Mouse (Mus musculus): ENCODE results near the gene Smc3.

Gene Smc3

DNA sequence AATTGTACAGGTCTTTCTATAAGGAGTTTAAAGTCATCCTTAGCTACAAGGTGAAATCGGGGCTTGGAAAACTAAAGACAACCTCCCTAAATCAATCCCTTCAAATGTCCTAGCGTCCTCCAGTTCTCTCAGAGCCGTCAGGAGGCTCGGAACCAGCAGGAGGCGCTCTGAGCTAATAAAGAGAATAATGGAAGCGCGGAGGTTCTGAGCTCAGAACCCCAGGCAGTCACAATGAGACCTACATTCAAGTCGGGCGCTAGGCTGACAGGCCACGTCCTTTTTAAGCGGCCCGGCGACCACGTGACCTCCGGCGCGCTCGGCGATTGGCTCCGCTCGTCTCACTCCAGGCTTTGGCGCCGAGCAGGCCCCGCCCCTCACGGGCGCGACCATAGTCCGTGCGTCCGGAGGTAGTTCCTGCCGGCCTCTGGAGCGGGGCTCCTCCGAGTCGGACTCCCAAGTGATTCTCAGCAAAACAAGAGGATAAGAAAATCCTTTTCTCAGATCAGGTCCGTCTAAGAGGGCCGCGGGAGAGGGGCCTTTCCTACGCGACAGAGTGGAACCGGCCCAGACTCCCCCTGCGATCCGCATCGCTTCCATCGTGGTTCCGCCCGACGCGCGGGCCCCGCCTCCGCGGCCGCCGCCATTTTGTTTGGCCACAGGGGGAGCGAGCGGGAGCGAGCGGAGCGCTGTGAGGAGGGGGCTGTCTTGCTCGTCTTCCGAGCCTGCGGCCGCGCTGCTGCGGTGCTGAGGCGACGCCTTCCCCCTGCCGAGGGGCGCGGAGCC, at the start of gene Smc3:
Gene Smc3 (plus strand): TSS at position 642 of the 783 bp plus-strand sequence.
- DNase-seq, result peak; percentile 98 to 100

DNA sequence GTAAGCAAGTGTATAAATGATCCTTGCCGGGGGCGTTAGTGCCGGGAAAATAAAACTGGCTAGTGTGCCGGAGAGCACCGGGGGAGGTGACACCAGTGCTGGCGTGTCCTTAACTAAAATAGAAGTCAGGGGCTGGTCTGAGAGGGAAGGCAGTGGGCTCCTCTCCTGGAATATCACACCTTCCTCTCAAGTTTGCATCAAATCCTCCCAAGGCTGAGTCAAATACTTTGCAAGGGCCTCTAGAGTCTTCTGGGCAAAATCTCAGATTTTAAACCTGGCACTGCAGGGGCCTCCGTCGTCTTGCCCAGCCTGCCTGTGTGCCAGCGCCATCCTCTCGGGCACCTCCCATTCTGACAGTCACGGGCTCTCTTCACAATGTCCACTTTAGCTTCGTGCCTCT, 49.2 kb upstream of the Smc3 start:
- DNase-seq, result peak; percentile 34 to 50

DNA sequence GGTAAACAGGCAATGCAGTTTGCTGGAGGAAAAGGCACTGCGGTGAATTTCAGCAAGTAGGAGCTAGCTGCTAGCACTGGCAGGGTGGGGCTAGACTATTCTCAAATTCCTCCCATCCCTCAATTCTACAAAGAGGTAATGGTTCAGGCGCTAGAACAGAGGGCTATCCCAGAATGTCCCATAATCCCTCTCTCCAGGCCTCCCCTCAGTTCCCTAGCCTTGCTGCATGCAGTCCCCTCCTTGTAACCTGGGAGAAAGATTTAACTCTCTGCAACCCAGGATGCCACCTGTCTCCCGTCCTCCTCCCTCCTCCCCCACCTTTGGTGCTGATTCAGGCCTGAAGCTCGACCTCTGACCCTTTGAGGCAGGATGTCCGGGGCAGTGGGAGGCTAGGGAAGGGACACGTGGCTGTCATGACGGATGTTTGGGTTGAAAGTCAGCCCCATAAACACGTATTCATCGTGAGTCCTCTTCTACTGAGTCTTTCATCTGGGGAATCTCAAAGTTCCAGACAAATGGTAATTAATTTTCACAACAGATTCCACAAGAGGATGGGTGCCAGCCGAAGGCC, 47.9 kb upstream of the Smc3 start:
- DNase-seq, result no peak

DNA sequence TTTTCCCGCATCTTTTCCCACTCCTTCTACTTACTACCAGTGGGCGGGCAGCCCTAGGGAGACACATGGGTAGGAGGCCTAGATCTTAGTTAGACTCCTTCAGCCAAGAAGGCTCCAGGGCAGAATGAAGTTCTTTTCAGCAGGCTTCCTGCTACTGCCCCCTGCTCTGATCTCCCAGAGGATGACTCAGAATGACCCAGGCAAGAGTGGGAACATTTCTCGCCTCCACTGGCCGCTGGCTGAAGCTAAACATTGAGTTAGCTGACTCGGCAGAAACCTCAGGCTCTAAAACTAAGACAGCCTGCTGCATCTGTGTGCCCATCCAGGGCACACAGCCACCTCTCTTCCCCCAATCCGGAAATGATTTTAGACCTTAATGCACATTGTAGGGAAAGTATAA, 47.4 kb upstream of the Smc3 start:
- DNase-seq, result no peak

DNA sequence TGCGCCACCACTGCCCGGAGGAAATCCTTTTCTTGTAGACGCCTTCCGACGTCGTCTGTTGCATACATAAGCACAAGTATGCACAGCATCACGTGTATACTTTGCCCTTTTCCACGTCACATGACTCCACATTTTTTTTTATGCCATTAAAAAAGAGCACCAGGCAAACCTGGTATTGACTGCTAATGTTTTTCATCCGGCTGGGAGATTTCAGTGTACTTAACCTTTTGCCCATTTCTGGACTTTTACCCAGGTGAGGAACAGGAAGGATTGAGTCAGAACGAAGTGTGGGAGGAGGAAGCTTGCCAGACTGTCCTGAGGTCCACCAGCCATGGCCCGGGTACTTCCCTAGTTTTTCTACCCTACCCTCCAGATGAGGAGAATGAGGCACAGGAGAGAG, 45.8 kb upstream of the Smc3 start:
- no peak for DNase-seq

DNA sequence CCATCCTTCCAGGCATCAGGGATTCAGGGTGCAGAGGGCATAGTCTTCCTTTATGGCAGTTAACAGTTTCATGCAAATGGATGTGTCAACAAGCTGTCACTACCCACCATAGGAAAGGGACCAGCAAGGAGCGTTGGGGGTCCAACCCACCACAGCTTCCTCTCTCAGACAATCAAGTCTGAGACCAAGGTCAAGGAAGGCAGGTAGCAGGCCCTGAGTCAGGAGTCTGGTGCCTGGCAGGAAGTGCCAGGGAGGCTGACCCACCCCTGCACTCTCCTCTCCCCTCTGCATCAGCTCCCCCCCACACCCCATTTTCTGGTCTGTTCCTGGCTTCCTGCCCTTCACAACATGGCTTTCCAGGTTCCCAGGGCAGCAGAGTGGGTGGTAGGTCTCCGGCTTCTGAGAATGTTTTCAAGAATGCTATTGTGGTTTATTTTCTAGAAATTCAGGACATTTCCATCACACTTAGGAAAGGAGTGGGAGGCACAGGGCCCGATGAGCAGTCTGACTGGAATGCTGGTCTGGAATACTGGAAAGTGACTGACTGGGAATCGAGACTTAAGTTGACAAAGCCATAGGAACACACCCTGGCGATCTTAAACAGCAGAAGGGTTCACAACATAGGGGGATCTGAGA, 45.1 kb upstream of the Smc3 start:
- DNase-seq, result no peak

DNA sequence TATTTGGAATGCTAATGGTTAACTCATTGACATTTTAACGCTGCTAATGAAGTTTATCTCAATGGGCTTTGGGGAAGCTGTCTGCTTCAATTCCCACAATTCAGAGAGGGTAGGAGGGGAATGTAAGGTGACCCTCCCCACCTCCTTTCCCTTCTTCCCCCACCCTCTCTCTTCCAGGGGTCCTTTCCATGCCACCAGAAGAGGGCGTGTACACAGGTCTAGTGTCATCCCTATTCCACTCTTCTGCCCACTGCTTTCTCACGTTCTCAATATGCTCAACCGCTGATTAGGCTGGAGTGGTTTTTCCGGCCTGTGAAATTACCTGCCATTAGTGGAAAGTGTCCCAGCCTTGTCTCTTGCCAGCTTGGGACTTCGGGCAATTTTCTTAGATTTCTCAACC, 43.4 kb upstream of the Smc3 start:
- no peak for DNase-seq

DNA sequence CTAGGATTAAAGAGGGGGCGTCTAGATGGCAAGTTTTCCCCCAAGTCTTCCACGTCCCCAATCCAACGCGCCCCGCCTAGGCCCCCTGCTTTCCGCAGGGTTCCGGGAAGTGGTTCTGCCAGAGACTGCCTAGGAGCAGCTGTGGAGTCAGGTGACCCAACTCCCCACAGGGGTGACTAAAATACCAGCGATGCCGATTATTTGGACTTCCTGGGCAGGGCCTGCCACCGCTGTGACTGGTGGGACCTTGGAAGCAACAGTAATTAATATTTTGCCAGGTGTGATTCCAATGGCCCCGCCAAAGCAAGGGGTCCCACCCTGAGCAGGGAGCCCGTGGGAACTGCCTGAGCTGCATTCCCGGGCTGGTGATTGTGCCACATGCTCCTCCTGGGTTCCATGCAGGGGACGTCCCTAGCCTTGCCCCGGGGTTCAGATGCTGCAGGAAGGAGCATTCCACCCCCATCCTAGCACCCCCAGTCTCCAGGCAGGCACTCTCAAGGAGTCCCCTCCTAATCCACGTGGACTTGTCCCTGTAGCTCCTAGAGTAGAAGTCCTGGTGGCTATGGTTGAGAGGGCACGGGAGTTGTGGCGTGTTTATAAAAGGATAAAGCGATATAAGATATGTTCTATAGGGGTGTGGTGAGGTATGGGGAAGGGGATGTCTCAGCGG, 42.8 kb upstream of the Smc3 start:
- no peak for DNase-seq

DNA sequence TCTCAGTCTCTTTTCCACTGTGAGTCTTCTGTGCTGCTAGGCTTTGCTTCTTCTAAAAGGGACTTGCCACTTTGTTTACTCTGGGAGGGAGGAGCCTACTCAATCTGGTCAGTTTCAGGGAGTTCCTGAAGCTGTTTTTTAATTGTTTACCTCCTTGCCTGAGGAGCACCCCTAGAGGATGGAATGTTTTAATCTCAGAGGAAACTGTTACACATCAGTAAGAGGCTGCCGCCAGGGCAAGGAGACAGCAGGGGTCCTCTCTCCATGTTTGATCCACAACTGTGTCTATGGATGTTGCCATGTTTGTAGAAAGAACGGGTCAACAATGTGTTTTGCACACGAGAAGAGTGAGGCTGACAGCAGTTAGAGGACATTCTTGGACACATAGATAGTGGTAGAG, 39.8 kb upstream of the Smc3 start:
- DNase-seq, result no peak

DNA sequence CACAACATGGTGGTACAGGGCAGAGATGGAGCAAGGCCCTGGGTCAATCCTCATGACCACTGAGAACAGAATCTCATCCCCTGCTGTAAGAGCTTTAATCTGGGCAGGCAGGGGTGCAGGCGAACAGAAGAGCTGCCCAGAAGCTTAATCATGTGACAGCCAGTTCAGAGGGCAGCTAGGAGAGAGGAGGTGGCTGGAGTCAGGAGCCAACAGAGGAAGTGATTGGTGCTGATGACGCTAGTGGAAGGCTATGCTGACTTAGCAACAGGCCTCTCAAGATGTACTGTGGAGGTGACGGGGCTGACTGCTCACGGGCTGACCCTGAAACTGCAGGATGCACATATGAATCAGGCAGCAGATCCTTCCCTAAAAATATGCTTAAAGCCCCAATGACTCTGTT, 36.0 kb upstream of the Smc3 start:
- DNase-seq, result no peak

DNA sequence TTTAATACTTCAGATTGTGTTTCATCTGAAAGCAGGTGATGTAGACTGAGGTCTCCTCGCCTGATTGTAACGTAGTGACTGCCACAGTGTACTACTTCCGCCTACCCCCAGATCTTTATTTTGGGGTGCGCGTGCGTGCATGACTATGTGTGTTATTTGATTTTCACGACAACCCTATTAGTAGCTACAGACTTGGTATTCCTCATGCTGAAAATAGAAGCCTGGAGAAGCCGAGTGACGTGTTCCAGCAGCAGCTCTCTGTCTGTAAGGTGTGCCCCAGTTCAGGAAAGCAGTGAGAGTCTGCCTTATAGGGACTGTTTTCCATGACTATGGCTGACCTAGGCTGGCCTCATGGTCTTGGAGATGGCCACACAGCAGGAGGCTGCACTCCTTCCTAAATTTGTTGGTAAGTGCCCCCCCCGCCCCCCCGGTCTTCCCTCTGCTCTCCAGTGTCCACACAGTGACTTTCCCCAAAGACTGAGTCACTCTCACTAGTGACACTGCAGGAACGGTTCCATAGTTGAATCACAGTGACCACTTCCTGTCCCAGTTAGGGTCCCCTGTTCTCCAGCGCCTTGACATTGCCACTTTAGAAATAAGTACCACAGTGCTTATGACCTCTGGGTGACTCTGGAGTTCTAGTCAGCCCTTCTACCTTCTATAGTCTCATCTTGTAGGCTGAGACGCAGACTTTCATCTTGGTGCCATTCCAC, 34.5 kb upstream of the Smc3 start:
- DNase-seq, result no peak

DNA sequence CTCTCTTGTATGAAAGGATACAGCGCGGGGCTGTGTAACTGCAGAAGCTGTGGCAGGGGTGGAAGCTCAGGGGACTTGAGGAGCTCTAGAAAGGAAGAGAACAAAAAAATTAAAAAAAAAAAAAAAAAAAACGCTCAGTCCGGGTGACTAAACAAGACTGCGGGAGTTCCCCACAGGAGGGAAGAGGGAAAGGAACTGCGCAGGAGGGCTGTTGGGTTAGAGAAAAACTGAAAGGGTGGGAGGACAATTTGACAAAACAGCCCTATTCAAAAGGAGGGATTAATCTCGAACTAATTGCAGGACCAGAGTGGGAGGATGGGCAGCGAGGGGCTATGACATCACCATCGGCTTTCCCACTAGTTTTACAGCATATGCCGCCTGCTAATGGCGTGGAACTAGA, 32.3 kb upstream of the Smc3 start:
- DNase-seq, result no peak

DNA sequence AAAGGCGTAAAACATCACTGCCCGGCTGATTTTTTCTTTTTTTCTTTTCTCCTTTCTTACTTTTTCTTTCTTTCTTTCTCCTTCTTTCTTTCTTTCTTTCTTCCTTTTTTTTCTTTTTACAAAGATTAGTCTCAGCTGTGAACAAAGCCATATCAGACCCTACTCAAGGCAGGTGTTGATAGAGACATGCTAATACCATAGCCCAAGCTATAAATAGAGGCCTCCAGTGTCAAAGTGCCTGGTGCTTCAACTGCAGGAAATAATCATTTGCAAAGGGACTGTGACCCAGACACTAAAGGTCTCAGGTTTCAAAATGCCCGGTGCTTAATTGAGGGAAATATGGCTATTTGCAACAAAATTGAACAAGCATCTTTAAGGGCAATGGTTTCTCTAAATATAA, 31.6 kb upstream of the Smc3 start:
- DNase-seq, result no peak

DNA sequence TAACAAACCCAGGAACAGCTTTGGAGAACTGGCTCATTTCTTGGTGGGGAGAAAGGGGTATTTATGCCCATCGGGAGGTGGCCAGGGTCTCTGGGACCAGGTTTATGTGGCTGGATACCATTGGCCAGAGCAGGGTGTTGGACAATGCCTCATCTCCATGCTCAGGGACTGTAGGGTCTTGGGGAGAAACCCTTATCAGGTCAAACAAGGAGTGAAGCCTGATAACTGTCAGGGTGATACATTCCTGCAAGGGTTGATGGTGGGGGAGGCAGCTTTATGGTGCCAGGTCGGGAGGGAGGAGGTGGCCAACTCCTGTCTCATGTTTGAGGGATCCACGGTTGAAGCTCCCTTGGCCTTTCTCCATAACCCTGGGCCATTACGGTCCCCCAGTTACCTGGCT, 29.1 kb upstream of the Smc3 start:
- DNase-seq, result no peak

DNA sequence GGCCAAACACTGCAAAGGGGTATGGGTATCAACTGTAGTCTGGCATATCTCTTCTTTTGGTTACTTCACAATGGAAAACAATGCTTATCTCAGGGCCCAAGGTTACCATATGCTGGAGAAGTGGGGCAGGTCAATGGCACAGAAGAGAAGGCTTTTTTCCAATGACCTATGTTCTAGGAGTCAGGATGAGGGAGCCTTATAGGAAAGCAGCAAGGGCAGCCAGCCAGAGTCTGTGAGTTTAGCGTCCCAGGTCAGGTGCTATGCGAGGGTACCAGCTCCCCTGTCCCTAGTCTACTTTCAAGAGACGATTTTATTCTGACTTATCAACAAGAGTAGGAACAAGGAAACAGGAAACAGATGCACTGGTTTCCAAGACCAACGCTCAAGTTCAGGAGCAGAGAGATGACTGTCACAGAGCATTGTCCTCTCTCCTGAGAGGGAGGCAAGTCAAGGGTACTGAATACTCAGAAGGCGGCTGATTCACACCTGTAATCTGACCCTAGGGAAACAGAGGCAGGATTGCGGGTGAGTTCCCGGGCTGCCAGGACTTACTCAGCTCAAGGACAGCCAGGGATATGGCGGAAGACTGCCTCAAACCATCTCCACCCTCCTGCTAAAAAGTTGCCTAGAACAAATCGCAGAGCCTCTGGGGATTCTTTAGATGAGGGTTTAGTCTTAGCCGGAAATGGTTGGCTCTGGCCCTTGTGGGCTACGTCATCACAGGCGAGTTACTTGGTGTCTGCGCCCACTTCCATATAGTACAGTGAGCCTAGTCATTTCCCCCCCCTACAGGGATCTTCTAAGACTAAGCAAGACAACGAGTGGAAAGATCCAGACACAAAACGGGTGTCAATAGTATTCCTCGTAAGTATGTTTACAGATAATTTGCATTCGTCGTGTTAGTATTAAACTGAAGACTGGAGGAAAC, 28.4 kb upstream of the Smc3 start:
- DNase-seq, result no peak

DNA sequence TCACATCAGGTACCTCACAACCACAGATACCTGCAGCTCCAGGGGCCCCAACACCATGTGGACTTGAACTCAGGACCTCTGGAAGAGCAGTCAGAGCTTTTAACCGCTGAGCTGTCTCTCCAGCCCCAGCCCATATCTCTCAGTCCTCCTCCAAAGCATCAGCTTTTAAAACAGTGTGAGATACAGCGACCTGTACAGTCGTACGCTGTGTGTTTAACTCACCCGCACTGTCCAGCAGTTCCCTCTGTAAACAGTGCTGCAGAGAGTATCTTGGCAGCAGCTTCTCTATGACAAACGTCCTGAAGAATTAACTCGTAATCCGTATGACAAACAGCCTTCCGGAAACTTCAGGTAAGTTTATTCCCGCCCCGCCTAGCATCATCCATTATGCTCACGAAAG, 27.6 kb upstream of the Smc3 start:
- no peak for DNase-seq

DNA sequence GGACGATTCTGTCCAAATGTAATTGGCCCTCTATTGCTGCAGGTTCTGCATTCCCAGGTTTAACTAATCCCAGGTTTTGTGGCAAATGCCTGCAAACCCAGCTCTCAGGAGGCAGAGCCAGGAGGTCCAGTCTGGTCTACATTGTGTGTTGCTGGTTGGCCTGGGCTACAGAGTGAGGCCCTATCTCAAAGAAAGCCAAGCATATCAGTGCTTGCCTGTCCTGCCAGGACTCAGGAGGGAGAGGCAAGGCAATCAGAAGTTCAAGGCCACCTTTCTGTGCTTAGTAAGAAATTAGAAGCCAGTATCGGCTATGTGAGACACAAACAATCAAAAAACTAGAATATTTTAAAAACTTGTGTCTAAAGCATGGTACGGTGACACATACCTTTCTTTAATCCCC, 27.0 kb upstream of the Smc3 start:
- no peak for DNase-seq

DNA sequence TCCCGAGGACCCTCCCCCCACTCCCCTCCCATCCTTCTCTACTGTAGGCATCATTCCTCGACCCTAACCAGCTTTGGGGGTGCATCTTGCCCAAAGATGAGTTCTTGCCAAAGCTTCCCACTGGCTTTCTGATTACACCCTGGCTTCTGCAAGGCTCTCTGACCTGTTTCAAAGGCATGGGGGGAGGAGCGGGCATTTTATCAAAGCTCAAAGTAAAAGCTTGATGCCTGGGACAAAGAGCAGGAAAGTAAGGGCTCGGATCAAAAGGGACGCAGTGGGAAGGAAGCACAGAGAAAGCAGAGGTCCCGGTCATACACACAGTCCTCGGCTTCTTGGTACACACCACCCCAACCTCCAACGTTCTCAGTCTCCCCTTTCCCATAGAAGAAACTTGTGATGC, 26.1 kb upstream of the Smc3 start:
- DNase-seq, result no peak

DNA sequence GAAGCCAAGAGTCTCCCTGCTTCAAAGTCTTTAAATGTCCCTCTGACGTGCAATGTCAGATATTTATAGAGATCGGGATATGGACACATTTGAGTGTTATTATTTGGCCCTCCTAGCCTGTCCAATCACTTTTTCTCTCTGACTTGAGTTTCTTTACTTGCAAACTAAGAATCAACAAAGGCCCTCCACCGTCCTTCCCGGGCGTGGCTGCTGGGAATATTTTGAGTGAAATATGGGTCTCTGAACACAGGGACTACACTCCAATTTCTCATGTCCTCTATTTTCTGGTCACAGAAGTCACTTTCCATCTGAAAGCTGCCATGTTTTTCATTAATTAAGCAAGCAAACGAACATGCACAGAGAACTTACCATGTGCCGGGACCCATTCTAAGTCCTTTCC, 25.7 kb upstream of the Smc3 start:
- no peak for DNase-seq

DNA sequence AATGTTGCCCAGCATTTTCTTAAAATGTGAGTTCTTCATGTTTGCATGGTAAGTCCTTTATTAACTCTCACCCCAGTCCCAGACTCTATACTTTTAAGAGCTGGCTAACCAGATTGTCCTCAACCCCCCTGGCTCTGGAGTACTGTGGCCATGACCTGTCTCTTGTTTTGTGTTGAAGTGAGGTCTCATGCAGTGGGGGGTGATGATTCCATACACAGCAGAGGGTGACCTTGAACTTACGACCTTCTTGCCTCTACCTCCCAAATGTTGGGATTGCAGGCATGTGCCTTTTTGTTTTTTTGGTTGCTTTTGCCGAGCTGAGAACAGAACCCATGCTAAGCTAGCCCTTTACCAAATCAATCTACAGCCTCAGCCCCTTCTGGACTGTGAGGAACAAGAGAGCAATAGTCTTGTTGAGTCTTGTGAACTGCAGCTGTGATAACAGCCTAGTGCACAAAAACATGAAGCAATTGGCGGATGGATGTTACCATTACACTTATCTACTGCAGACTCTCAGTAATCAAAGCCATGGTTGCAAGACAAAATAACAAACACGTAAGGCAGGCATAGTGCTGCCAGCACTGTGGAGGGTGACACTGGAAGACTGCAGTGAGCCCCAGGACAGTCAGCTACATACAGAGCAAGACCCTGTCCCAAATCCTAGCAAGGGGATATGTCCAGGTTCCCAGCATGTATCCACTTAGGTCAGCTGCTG, 24.7 kb upstream of the Smc3 start:
- no peak for DNase-seq

DNA sequence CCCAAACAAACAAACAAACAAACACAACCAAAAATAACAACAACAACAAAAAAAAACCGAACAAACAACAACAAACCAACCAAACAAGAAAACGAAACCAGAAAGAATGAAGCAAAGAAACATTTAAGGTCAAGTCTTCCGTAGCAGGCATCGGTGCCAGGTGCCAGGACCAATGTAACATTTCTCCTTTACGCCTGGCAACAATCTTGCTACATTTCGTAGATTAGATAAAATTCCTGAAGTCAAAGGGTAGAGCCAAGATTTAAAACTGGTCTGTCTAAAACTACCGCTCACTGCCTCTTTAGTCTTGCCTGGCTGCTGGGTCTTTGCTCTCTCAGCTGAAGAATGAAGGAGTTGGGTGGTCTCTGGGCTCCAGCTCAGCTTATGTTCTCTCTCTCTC, 24.1 kb upstream of the Smc3 start:
- no peak for DNase-seq
